Mouse (Mus musculus): ENCODE data around the gene Olfr722.
"Not testable (repeated sequence)": the region's sequence is repeated elsewhere in the genome, so short reads cannot be mapped to it uniquely, and the experiment has no call there.

Olfr722 gene

DNA sequence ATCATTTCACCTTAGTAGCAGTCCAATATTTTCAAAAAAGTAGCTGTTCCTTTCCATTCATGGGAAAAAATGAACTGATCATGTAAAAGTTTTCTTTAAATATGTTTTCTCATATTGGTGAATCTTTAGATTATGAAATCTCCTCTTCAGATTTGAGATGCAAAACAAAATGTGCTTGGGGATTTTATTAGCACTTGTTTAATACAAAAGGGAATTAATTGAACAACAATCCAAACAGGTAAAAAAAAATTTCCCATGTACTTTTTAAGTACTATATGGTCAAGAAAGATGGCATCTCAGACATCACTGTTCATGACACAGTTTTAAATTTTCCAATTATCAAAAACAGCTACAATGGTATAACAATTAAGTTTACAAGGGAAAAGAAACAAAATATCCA is at the start of gene Olfr722:
Olfr722 (minus strand) TSS at position 101 of the 400 bp plus-strand sequence.
- no peak for DNase-seq (ENCODE audit: low spot score in 2 of 2)

DNA sequence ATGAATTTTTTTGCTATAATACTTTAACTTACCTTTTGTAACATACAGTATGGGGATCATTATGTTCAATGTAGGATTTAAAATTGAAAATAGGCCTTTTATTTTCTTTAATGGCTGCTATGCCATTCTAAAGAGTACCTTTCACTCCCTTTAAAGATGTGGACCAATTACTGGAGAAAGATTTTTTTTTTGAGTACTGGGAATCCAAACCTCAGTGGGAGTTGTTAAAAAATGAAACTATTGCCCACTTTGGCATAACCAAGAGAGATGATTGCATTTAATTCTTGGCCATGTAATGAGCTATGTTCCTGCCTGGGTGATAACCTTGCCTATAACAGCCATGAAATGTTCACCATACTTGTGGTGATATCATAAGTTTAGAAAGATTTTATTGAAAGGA is 29.9 kb upstream of the Olfr722 start, which contains the start of gene Olfr723:
Olfr723 (minus strand) TSS at position 101 of the 400 bp plus-strand sequence.
- not testable (repeated sequence) for DNase-seq (ENCODE audit: low spot score in 2 of 2)

DNA sequence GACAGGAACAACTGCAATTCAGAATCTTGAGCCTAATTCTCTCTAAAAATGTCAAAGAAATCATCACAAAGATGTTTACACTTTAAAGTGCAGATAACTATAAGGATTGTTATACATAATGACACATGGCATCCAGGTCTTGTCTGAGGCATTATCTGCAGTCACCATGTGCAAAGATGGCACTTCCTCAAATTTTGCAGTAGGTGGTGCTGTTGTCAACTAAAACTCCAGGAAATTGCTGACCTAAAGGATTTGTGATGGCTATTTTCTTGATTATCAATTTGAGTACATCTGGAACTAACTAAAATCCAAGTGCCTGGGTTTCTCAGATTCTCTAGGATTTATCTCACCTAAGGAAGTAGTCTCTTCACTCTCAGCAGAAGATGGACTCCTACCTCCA is 41.4 kb downstream of the Olfr722 start:
- DNase-seq (ENCODE audit: low spot score in 2 of 2) = no peak

Measured in natural killer cell, adult 2 months (primary cell).